Mouse (Mus musculus): ENCODE data around the gene Cryaa.

The Cryaa gene

GRCm38 (mm10) chr17:31677507-31677906, at the start of gene Cryaa:
Cryaa (plus strand) TSS chr17:31677807.
- DNase-seq (ENCODE audit: low read depth, low spot score): no peak

- DNase-seq (ENCODE audit: low read depth, low spot score): no peak
These were observed 49.6 kb upstream of the Cryaa start for GRCm38 (mm10) chr17:31627961-31628360.

GRCm38 (mm10) chr17:31631081-31631800, 46.4 kb upstream of the Cryaa start:
- DNase-seq (ENCODE audit: low read depth, low spot score): no peak

- no peak for DNase-seq (ENCODE audit: low read depth, low spot score)
These were observed 44.6 kb upstream of the Cryaa start for GRCm38 (mm10) chr17:31633007-31633406.

GRCm38 (mm10) chr17:31634896-31635295, 42.7 kb upstream of the Cryaa start:
- DNase-seq (ENCODE audit: low read depth, low spot score): no peak

- DNase-seq (ENCODE audit: low read depth, low spot score): no peak
These were observed 41.8 kb upstream of the Cryaa start for GRCm38 (mm10) chr17:31635781-31636180.

GRCm38 (mm10) chr17:31636277-31636941, 41.2 kb upstream of the Cryaa start:
- DNase-seq (ENCODE audit: low read depth, low spot score): no peak

- DNase-seq (ENCODE audit: low read depth, low spot score): peak; percentile 38
These were observed 40.4 kb upstream of the Cryaa start, which contains the start of gene Cbs for GRCm38 (mm10) chr17:31636942-31637811. Cbs (minus strand) TSS chr17:31637238.

- no peak for DNase-seq (ENCODE audit: low read depth, low spot score)
These were observed 39.6 kb upstream of the Cryaa start for GRCm38 (mm10) chr17:31637866-31638570.

GRCm38 (mm10) chr17:31639651-31640050, 38.0 kb upstream of the Cryaa start:
- no peak for DNase-seq (ENCODE audit: low read depth, low spot score)

GRCm38 (mm10) chr17:31642331-31642730, 35.3 kb upstream of the Cryaa start:
- no peak for DNase-seq (ENCODE audit: low read depth, low spot score)

- DNase-seq (ENCODE audit: low read depth, low spot score): no peak
These were observed 34.7 kb upstream of the Cryaa start for GRCm38 (mm10) chr17:31642913-31643312.

- DNase-seq (ENCODE audit: low read depth, low spot score): no peak
These were observed 31.2 kb upstream of the Cryaa start for GRCm38 (mm10) chr17:31646199-31647002.

- DNase-seq (ENCODE audit: low read depth, low spot score): no peak
These were observed 25.5 kb upstream of the Cryaa start for GRCm38 (mm10) chr17:31652152-31652551.

GRCm38 (mm10) chr17:31653277-31653676, 24.3 kb upstream of the Cryaa start:
- no peak for DNase-seq (ENCODE audit: low read depth, low spot score)

GRCm38 (mm10) chr17:31655366-31655765, 22.2 kb upstream of the Cryaa start:
- DNase-seq (ENCODE audit: low read depth, low spot score): no peak

- DNase-seq (ENCODE audit: low read depth, low spot score): no peak
These were observed 20.9 kb upstream of the Cryaa start for GRCm38 (mm10) chr17:31656682-31657081.

- no peak for DNase-seq (ENCODE audit: low read depth, low spot score)
These were observed 20.2 kb upstream of the Cryaa start for GRCm38 (mm10) chr17:31657141-31657983.

- no peak for DNase-seq (ENCODE audit: low read depth, low spot score)
These were observed 19.5 kb upstream of the Cryaa start for GRCm38 (mm10) chr17:31658136-31658467.
